Mouse (Mus musculus) midbrain, embryonic 11.5 days (tissue): Measurements from ENCODE around the gene Psap. TPM values are rescaled to one million over a fixed set of nuclear protein-coding genes. Genes with fewer than 3 reads are reported as not detected.
A peak's percentile ranks its signal among the peaks of the same experiment; 100 is the strongest.

Experiments used
- ATAC-seq: fragments of 200-750 bp; cut with Nextera tagmentation; 2 replicates; pipeline ENCODE4 v1.8.0; 2017; ENCODE audit warnings: moderate TSS enrichment, moderate library complexity; ENCODE audit not compliant: low FRiP score
- DNase-seq: peaks from one replicate; pipeline ENCODE4 v3.0.0; 2015; ENCODE audit warnings: low spot score; ENCODE audit errors: missing footprints
- H3K27ac ChIP-seq: fragments of 300-500 bp; sonication (generic); 2 replicates; pipeline ENCODE4 v1.5.1; 2014; ENCODE audit warnings: low read depth, low read length
- H3K27me3 ChIP-seq: fragments of 300-500 bp; sonication (generic); 2 replicates; pipeline ENCODE4 v1.6.1; 2014; ENCODE audit warnings: mild to moderate bottlenecking, low read length, moderate library complexity, mixed read lengths; ENCODE audit not compliant: control insufficient read depth, insufficient read depth
- H3K36me3 ChIP-seq: fragments of 300-500 bp; sonication (generic); 2 replicates; pipeline ENCODE4 v1.6.1; 2014; ENCODE audit warnings: mild to moderate bottlenecking, low read length, moderate library complexity, mixed read lengths; ENCODE audit not compliant: control insufficient read depth, insufficient read depth
- H3K4me1 ChIP-seq: fragments of 300-500 bp; sonication (generic); 2 replicates; pipeline ENCODE4 v1.6.1; 2014; ENCODE audit warnings: low read length; ENCODE audit not compliant: control insufficient read depth, insufficient read depth
- H3K4me2 ChIP-seq: fragments of 300-500 bp; sonication (generic); 2 replicates; pipeline ENCODE4 v1.6.1; 2014; ENCODE audit warnings: mild to moderate bottlenecking, moderate library complexity
- H3K4me3 ChIP-seq: fragments of 300-500 bp; sonication (generic); 2 replicates; pipeline ENCODE4 v1.5.1; 2014; ENCODE audit warnings: low read depth, low read length
- H3K9ac ChIP-seq: fragments of 300-500 bp; sonication (generic); 2 replicates; pipeline ENCODE4 v1.6.1; 2014; ENCODE audit warnings: low read length
- H3K9me3 ChIP-seq: fragments of 300-500 bp; sonication (generic); 2 replicates; pipeline ENCODE4 v1.6.1; 2016; ENCODE audit warnings: low read length; ENCODE audit not compliant: control insufficient read depth
- WGBS: fragments of 180-500 bp; shearing (Covaris S2); extraction: QIAGEN DNeasy Blood & Tissue Kit; methylation state at CpG from one replicate; pipeline ENCODE4 v1.1.7; 2014; 5-methylcytosine and 5-hydroxymethylcytosine counted together
- polyA plus RNA-seq: library from polyadenylated mRNA; unstranded; fragments of >200 nt; fragmentation: Nextera tagmentation; extraction: Ambion mirVana; gene quantifications from 2 replicates; pipeline ENCODE4 v1.2.1, GENCODE M21; 2014

Gene Psap
- polyA plus RNA-seq, 1 experiment from 2014 or later = 77.3 TPM

GRCm38 (mm10) chr10:60313606-60314005 is 36.2 kb downstream of the Psap start:
- ATAC-seq = no peak
- no peak overlapping the region for H3K9ac ChIP-seq
- 91% methylated on average over 5 of the region's 5 CpGs for WGBS

DNA sequence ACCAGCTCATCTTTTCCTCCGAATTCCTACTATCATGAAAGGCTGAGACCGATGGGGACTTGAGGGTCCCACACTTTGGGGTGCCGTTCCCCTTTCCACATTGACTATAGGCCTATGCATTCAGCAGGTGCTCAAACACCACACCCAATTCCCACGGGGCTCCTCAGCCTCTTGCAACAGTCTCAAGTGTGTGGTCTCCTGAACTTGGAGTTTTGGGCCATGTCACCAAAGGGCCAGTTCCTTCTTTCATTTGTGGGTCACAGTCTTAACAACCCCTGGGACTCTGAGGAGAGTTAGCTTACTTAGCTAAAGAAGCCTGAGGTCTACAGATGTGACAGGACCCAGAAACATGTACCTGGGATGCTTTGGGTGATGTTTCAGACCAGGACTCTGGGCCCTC is 38.7 kb downstream of the Psap start:
- no peak overlapping the region for H3K27ac ChIP-seq
- no peaks in the 10 kb centered on the region for H3K4me1 ChIP-seq
- H3K9ac ChIP-seq = no peak overlapping the region
- H3K4me2 ChIP-seq = no peak overlapping the region
- H3K4me3 ChIP-seq = no peak overlapping the region
- H3K36me3 ChIP-seq = no peaks in the 10 kb centered on the region
- no peaks in the 10 kb centered on the region for H3K27me3 ChIP-seq
- DNase-seq (peak; percentile 28), ATAC-seq (no peak)
- no peaks in the 10 kb centered on the region for H3K9me3 ChIP-seq
- WGBS = 94% methylated on average over 4 of the region's 4 CpGs

More at GRCm38 (mm10) chr10:60313606-60314005, 36.2 kb downstream of the Psap start:
- H3K4me1 ChIP-seq = no peaks in the 10 kb centered on the region
- no peak overlapping the region for H3K4me2 ChIP-seq
- DNase-seq = peak; percentile 4
- H3K27me3 ChIP-seq = no peaks in the 10 kb centered on the region
- no peaks in the 10 kb centered on the region for H3K9me3 ChIP-seq
- no peaks in the 10 kb centered on the region for H3K36me3 ChIP-seq
- H3K27ac ChIP-seq = no peak overlapping the region
- no peak overlapping the region for H3K4me3 ChIP-seq

DNA sequence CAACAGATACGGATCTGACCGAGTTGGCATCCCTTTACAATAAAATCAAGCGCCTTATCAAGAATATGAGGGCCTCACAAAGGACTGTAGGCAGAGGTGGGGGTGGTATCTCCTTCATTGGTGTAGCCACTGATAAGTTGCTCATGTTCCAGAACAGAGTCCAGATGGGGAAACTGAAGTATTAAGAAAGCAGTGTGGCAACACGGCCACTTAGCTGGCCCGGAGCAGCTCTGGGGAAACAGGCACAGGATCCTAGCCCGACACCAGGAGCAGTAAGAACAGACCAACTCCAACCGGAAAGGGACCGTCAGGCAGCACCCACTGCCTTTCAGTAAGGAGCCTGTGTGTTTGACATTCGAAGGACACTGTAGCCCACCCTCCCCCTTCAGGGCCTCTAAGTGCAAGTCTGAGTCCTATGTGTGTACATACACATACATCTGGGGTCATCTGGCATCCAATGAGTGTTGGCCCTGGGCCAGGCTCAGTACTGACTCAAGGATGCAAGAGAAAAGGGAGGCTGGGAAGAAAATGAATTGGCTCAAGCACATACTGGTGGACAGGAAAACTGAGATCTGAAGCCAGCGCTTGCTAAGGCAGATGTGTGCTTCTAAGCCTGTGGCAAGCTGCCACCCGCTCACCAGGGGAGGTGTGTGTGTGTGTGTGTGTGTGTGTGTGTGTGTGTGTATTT is 51.7 kb downstream of the Psap start:
- peak; percentile 60 for DNase-seq
- no peaks in the 10 kb centered on the region for H3K9me3 ChIP-seq

GRCm38 (mm10) chr10:60334583-60334982 is 57.2 kb downstream of the Psap start:
- Histone ChIP-seq H3K4me2 (no peak overlapping the region), H3K4me3 (no peak overlapping the region), H3K27me3 (no peaks in the 10 kb centered on the region; the same call in 1 of the 2 replicates), H3K36me3 (no peaks in the 10 kb centered on the region), H3K9ac (no peak overlapping the region), H3K4me1 (no peaks in the 10 kb centered on the region), H3K27ac (no peak overlapping the region), H3K9me3 (no peaks in the 10 kb centered on the region)
- ATAC-seq (no peak), DNase-seq (peak; percentile 56)
- 76% methylated on average over 7 of the region's 7 CpGs for WGBS

More for the DNA sequence above, 51.7 kb downstream of the Psap start:
- Histone ChIP-seq H3K4me2 (no peak overlapping the region), H3K36me3 (no peaks in the 10 kb centered on the region), H3K9ac (no peak overlapping the region), H3K27ac (no peak overlapping the region), H3K4me1 (no peaks in the 10 kb centered on the region), H3K27me3 (no peaks in the 10 kb centered on the region; the same call in 1 of the 2 replicates), H3K4me3 (no peak overlapping the region)
- 90% methylated on average over 11 of the region's 11 CpGs for WGBS
- ATAC-seq = no peak

DNA sequence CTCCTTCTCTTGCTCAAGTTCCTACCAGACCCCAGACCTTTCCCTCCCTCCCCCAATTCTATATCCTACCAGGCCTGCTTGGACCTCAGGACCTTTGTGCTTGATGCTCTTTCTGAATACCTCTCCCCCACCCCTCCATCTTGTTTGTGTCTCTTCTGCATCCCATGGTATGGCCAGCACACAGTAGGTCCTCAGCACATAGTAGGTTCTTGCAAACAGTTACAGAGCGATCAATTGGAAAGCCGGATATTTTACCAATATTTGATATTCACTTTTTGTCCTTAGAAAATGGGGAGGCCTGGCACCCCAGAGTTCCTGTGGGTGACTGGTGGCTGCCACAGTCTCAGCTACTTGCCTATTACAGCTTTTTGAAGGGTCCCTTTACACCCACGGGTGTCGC is 57.6 kb downstream of the Psap start:
- no peaks in the 10 kb centered on the region for H3K9me3 ChIP-seq
- no peaks in the 10 kb centered on the region for H3K36me3 ChIP-seq
- H3K4me1 ChIP-seq = no peaks in the 10 kb centered on the region
- no peak overlapping the region for H3K27ac ChIP-seq
- ATAC-seq (no peak), DNase-seq (no peak)
- H3K4me3 ChIP-seq = no peak overlapping the region
- no peak overlapping the region for H3K4me2 ChIP-seq
- no peaks in the 10 kb centered on the region; the same call in 1 of the 2 replicates for H3K27me3 ChIP-seq
- 95% methylated on average over 4 of the region's 4 CpGs for WGBS
- no peak overlapping the region for H3K9ac ChIP-seq

GRCm38 (mm10) chr10:60341528-60341927 is 64.1 kb downstream of the Psap start:
- H3K4me3 ChIP-seq = no peak overlapping the region
- WGBS = 79% methylated on average over 9 of the region's 9 CpGs
- no peak for ATAC-seq
- no peaks in the 10 kb centered on the region for H3K9me3 ChIP-seq
- no peak overlapping the region for H3K9ac ChIP-seq
- peaks cover 1% of the 10 kb centered on the region; the same call in 1 of the 2 replicates for H3K4me1 ChIP-seq
- H3K27me3 ChIP-seq = no peaks in the 10 kb centered on the region
- H3K4me2 ChIP-seq = no peak overlapping the region
- H3K27ac ChIP-seq = no peak overlapping the region
- no peak for DNase-seq
- H3K36me3 ChIP-seq = no peaks in the 10 kb centered on the region

GRCm38 (mm10) chr10:60344111-60344510 is 66.7 kb downstream of the Psap start:
- H3K27me3 ChIP-seq = peaks cover 6% of the 10 kb centered on the region; the same call in 1 of the 2 replicates
- no peak overlapping the region for H3K9ac ChIP-seq
- H3K4me2 ChIP-seq = no peak overlapping the region
- H3K4me3 ChIP-seq = no peak overlapping the region
- no peaks in the 10 kb centered on the region for H3K9me3 ChIP-seq
- ATAC-seq = no peak
- no peaks in the 10 kb centered on the region for H3K36me3 ChIP-seq
- no peak for DNase-seq
- no peak overlapping the region for H3K27ac ChIP-seq
- peaks cover 8% of the 10 kb centered on the region for H3K4me1 ChIP-seq
- WGBS = 82% methylated on average over 3 of the region's 3 CpGs

DNA sequence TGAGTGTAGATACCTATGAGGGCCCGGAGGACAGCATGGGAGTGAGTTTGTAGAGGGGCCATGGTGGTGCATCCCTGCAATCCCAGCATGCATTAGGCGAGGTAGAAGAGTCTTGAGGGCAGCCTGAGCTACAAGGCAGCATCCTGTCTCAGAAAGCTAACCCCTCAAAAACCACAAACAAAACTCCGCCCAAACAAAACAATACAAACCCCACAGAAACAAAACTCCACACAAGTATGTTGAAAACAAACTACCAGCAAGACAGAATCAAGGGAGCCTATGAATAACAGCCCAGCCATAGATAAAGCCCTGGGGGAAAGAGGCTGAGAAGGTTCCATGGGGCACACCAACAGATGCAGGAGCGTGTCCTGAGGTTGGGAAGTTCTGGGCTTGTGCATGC is 68.6 kb downstream of the Psap start:
- Histone ChIP-seq H3K36me3 (no peaks in the 10 kb centered on the region), H3K9ac (no peak overlapping the region), H3K4me1 (peaks cover 8% of the 10 kb centered on the region), H3K9me3 (no peaks in the 10 kb centered on the region), H3K4me3 (no peak overlapping the region), H3K27ac (no peak overlapping the region), H3K4me2 (no peak overlapping the region), H3K27me3 (peaks cover 6% of the 10 kb centered on the region; the same call in 1 of the 2 replicates)
- DNase-seq (no peak), ATAC-seq (no peak)
- WGBS = 86% methylated on average over 4 of the region's 4 CpGs

GRCm38 (mm10) chr10:60346701-60347405 is 69.4 kb downstream of the Psap start, which contains the start of gene Vsir:
Gene Vsir, plus strand, starts transcription at chr10:60346851.
- H3K36me3 ChIP-seq = no peaks in the 10 kb centered on the region
- ATAC-seq (peak; percentile 28; the same call in 1 of the 2 replicates), DNase-seq (peak; percentile 100)
- H3K27ac ChIP-seq = no peak within 1 kb of the TSS
- peaks cover 9% of the 10 kb centered on the region for H3K4me1 ChIP-seq
- peaks cover 6% of the 10 kb centered on the region; the same call in 1 of the 2 replicates for H3K27me3 ChIP-seq
- H3K9me3 ChIP-seq = no peaks in the 10 kb centered on the region
- H3K9ac ChIP-seq = peak within 1 kb of the TSS; percentile 54
- peak within 1 kb of the TSS; percentile 23 for H3K4me3 ChIP-seq
- H3K4me2 ChIP-seq = peak within 1 kb of the TSS; percentile 57
- under 1% methylated on average over 37 of the region's 37 CpGs for WGBS
